Mouse (Mus musculus) G1E (cell line): ENCODE measurements around the gene Rbbp9.
"Not testable (repeated sequence)": the region's sequence is repeated elsewhere in the genome, so short reads cannot be mapped to it uniquely, and the experiment has no call there.

Experiments used
- CTCF ChIP-seq: IDR thresholded peaks from 2 replicates; pipeline ENCODE4 v1.5.1; 2012; ENCODE audit warnings: low read depth, low read length, inconsistent platforms, mixed read lengths
- TAL1 ChIP-seq: conservative IDR thresholded peaks from 2 replicates; pipeline ENCODE4 v1.6.1; 2012; ENCODE audit warnings: low read depth, low read length, inconsistent platforms, mixed read lengths

DNA sequence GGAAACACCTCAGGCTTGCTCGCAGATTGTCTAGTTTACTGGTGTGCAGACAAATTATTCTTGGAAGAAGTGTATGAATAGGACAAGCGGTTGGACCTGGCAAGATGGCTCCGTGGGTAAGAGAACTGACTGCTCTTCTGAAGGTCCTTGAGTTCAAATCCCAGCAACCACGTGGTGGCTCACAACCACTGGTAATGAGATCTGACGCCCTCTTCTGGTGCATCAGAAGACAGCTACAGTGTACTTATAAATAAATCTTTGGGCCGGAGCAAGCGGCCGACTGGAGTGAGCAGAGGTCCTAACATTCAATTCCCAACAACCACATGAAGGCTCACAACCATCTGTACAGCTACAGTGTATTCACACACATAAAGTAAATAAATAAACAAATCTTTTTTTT is 42.4 kb upstream of the Rbbp9 start:
- TF ChIP-seq CTCF, TAL1: not testable (repeated sequence)
